Mouse (Mus musculus): ENCODE data around the gene Sh2b3. TPM values are rescaled to one million over a fixed set of nuclear protein-coding genes. Genes with fewer than 3 reads are reported as not detected.

The Sh2b3 gene
- total and polyA plus RNA-seq, 2 experiments from 2014 or later, result 11.4 to 58.5 TPM

DNA sequence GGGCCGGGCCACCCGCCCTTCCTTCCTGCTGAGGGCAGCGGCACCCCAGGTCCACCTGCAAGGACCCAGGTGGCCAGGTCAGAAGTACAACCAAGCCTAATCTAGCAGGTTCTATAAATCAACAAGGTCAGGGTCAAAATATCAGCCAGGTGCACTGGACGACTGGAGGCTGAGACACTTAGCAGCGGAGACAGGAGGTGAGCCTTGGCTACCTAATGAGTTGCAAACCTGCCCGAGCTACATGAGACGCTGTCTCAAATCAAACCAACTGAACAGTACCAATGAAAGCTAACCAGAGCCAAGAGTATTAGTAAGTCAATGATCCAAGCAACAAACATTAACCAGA lies 1.7 kb upstream of the Sh2b3 start:
- Histone ChIP-seq H3K4me2 (ENCODE audit: low read depth, low read length) (peak overlapping the region; percentile 83), H3K36me3 (replicated peaks; ENCODE audit: control insufficient read depth, insufficient read depth, low read length) (no peaks in the 10 kb centered on the region), H3K27me3 (ENCODE audit: control insufficient read depth, insufficient read depth, low read length) (peaks cover 11% of the 10 kb centered on the region; the same call in 1 of the 2 replicates), H3K27ac (ENCODE audit: low read depth) (peak overlapping the region; percentile 85), H3K4me1 (ENCODE audit: control insufficient read depth, insufficient read depth) (peaks cover 24% of the 10 kb centered on the region), H3K9me3 (replicated peaks; ENCODE audit: control insufficient read depth, low read length) (no peaks in the 10 kb centered on the region), H3K9ac (replicated peaks; ENCODE audit: low read depth, low read length) (peak overlapping the region; percentile 56), H3K4me3 (ENCODE audit: low read depth, low read length) (peak overlapping the region; percentile 85)
- TF ChIP-seq EP300 (IDR thresholded peaks at IDR 0.05; ENCODE audit: low read depth) (no peak), CTCF (IDR thresholded peaks at IDR 0.05; ENCODE audit: low read depth) (no peak)
- no peak for ATAC-seq (ENCODE audit: insufficient read depth, low read depth)
- WGBS, result 43% methylated on average over 7 of the region's 7 CpGs
- DNase-seq (ENCODE audit: low spot score), result no peak

GRCm38 (mm10) chr5:121838341-121839127 lies 1.1 kb upstream of the Sh2b3 start:
- Histone ChIP-seq H3K36me3 (replicated peaks; ENCODE audit: control insufficient read depth, insufficient read depth, low read length) (no peaks in the 10 kb centered on the region), H3K4me1 (ENCODE audit: control insufficient read depth, insufficient read depth) (peaks cover 24% of the 10 kb centered on the region), H3K4me3 (ENCODE audit: low read depth, low read length) (peak overlapping the region; percentile 85), H3K9me3 (replicated peaks; ENCODE audit: control insufficient read depth, low read length) (no peaks in the 10 kb centered on the region), H3K9ac (replicated peaks; ENCODE audit: low read depth, low read length) (peak overlapping the region; percentile 56), H3K27me3 (ENCODE audit: control insufficient read depth, insufficient read depth, low read length) (peaks cover 5% of the 10 kb centered on the region; the same call in 1 of the 2 replicates), H3K27ac (ENCODE audit: low read depth) (peak overlapping the region; percentile 85), H3K4me2 (ENCODE audit: low read depth, low read length) (peak overlapping the region; percentile 83)
- 3% methylated on average over 46 of the region's 46 CpGs for whole genome bisulfite sequencing
- DNase-seq (ENCODE audit: low spot score), result peak; percentile 50
- ATAC-seq (ENCODE audit: insufficient read depth, low read depth), result no peak
- TF ChIP-seq CTCF (IDR thresholded peaks at IDR 0.05; ENCODE audit: low read depth) (no peak), EP300 (IDR thresholded peaks at IDR 0.05; ENCODE audit: low read depth) (no peak)

GRCm38 (mm10) chr5:121836692-121837415 lies 592 bp downstream of the Sh2b3 start:
- Histone ChIP-seq H3K4me3 (ENCODE audit: low read depth, low read length) (peak overlapping the region; percentile 85), H3K9ac (replicated peaks; ENCODE audit: low read depth, low read length) (peak overlapping the region; percentile 84), H3K4me1 (ENCODE audit: control insufficient read depth, insufficient read depth) (peaks cover 28% of the 10 kb centered on the region; the same call in 1 of the 2 replicates), H3K9me3 (replicated peaks; ENCODE audit: control insufficient read depth, low read length) (no peaks in the 10 kb centered on the region), H3K36me3 (replicated peaks; ENCODE audit: control insufficient read depth, insufficient read depth, low read length) (no peaks in the 10 kb centered on the region), H3K27me3 (ENCODE audit: control insufficient read depth, insufficient read depth, low read length) (no peaks in the 10 kb centered on the region), H3K27ac (ENCODE audit: low read depth) (peak overlapping the region; percentile 90), H3K4me2 (ENCODE audit: low read depth, low read length) (peak overlapping the region; percentile 83)
- WGBS, result under 1% methylated on average over 67 of the region's 77 CpGs
- peak; percentile 41 for TF ChIP-seq EP300 (IDR thresholded peaks at IDR 0.05; ENCODE audit: low read depth)
- no peak for TF ChIP-seq CTCF (IDR thresholded peaks at IDR 0.05; ENCODE audit: low read depth)
- ATAC-seq (ENCODE audit: insufficient read depth, low read depth) (peak; percentile 78), DNase-seq (ENCODE audit: low spot score) (peak; percentile 95)

DNA sequence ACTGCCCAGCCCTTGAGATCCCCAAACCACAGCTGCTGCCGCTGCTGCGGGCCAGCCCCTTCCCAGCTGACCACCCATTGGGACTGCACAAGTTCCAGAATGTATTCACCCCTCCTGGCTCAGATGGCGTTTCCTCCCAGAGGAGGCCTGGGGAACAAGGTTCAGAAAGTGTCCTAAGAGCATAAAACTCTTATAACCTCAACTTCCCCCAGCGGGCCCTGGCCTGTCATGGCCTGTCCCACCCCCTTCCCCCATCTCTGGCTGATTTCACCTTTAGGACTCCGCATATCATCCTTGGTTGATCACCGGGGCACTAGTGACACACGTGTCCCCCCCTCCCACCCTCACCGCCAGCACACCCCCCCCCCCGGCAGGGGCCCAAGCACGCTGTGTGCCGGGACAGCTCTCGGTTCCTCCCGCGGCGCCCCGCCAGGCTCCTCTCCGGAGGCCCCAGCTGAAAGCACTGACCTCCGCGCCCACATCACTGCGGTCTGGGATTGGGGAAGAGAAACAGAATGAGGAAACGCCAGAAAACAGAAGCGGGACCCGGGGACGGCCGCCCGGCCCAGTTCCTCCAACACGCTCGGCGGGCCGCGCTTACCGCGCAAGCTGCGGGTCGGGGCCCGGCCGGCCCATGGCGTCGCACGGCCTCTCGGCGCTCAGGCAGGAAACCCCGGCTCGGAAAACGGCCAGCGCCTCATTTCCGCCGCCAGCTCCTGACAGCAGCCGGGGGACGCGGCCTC lies 1.3 kb downstream of the Sh2b3 start:
- peak overlapping the region; percentile 85 for H3K4me3 ChIP-seq (ENCODE audit: low read depth, low read length)
- no peaks in the 10 kb centered on the region for H3K27me3 ChIP-seq (ENCODE audit: control insufficient read depth, insufficient read depth, low read length)
- H3K9ac ChIP-seq (replicated peaks; ENCODE audit: low read depth, low read length), result peak overlapping the region; percentile 84
- H3K4me2 ChIP-seq (ENCODE audit: low read depth, low read length), result peak overlapping the region; percentile 83
- H3K9me3 ChIP-seq (replicated peaks; ENCODE audit: control insufficient read depth, low read length), result no peaks in the 10 kb centered on the region
- DNase-seq (ENCODE audit: low spot score), result no peak
- WGBS, result under 1% methylated on average over 51 of the region's 51 CpGs
- TF ChIP-seq CTCF (IDR thresholded peaks at IDR 0.05; ENCODE audit: low read depth) (no peak), EP300 (IDR thresholded peaks at IDR 0.05; ENCODE audit: low read depth) (no peak; the same call in 1 of the 2 replicates)
- peaks cover 28% of the 10 kb centered on the region; the same call in 1 of the 2 replicates for H3K4me1 ChIP-seq (ENCODE audit: control insufficient read depth, insufficient read depth)
- peak overlapping the region; percentile 90 for H3K27ac ChIP-seq (ENCODE audit: low read depth)
- ATAC-seq (ENCODE audit: insufficient read depth, low read depth), result peak; percentile 1; the same call in 1 of the 2 replicates
- no peaks in the 10 kb centered on the region for H3K36me3 ChIP-seq (replicated peaks; ENCODE audit: control insufficient read depth, insufficient read depth, low read length)
